Mouse (Mus musculus): ENCODE results near the gene Vti1a. TPM values are rescaled to one million over a fixed set of nuclear protein-coding genes. Genes with fewer than 3 reads are reported as not detected.

The Vti1a gene
- polyA plus RNA-seq, 1 experiment from 2014 or later: 31.6 TPM

GRCm38 (mm10) chr19:55564104-55564938 is 248.2 kb downstream of the Vti1a start:
- Histone ChIP-seq H3K4me3 (no peak overlapping the region), H3K27ac (peak overlapping the region; percentile 60; the same call in 1 of the 2 replicates), H3K4me2 (no peak overlapping the region), H3K4me1 (peaks cover 59% of the 10 kb centered on the region), H3K36me3 (no peaks in the 10 kb centered on the region), H3K27me3 (peaks cover 8% of the 10 kb centered on the region; the same call in 1 of the 2 replicates), H3K9me3 (no peaks in the 10 kb centered on the region), H3K9ac (no peak overlapping the region)
- 74% methylated on average over 13 of the region's 13 CpGs for WGBS
- no peak for ATAC-seq (ENCODE audit: insufficient number of reproducible peaks, insufficient read depth, low FRiP score, low TSS enrichment, low read depth)

GRCm38 (mm10) chr19:55565111-55565510 is 249.0 kb downstream of the Vti1a start:
- ATAC-seq (ENCODE audit: insufficient number of reproducible peaks, insufficient read depth, low FRiP score, low TSS enrichment, low read depth): no peak
- no peak overlapping the region for H3K4me2 ChIP-seq
- H3K9ac ChIP-seq: no peak overlapping the region
- no peak overlapping the region for H3K27ac ChIP-seq
- H3K27me3 ChIP-seq: peaks cover 8% of the 10 kb centered on the region; the same call in 1 of the 2 replicates
- no peaks in the 10 kb centered on the region for H3K36me3 ChIP-seq
- no peaks in the 10 kb centered on the region for H3K9me3 ChIP-seq
- WGBS: 92% methylated on average over 11 of the region's 11 CpGs
- no peak overlapping the region for H3K4me3 ChIP-seq
- H3K4me1 ChIP-seq: peaks cover 53% of the 10 kb centered on the region

GRCm38 (mm10) chr19:55565523-55566369 is 249.7 kb downstream of the Vti1a start:
- ATAC-seq (ENCODE audit: insufficient number of reproducible peaks, insufficient read depth, low FRiP score, low TSS enrichment, low read depth): no peak
- Histone ChIP-seq H3K4me1 (peaks cover 48% of the 10 kb centered on the region), H3K36me3 (no peaks in the 10 kb centered on the region), H3K4me2 (no peak overlapping the region), H3K4me3 (no peak overlapping the region), H3K27me3 (peaks cover 8% of the 10 kb centered on the region; the same call in 1 of the 2 replicates), H3K9ac (no peak overlapping the region), H3K27ac (no peak overlapping the region), H3K9me3 (no peaks in the 10 kb centered on the region)
- WGBS: 44% methylated on average over 6 of the region's 6 CpGs

GRCm38 (mm10) chr19:55569114-55569513 is 253.0 kb downstream of the Vti1a start:
- 79% methylated on average over 7 of the region's 7 CpGs for WGBS
- H3K4me3 ChIP-seq: no peak overlapping the region

GRCm38 (mm10) chr19:55569894-55570293 is 253.8 kb downstream of the Vti1a start:
- Histone ChIP-seq H3K27ac (no peak overlapping the region), H3K36me3 (no peaks in the 10 kb centered on the region), H3K4me2 (no peak overlapping the region), H3K9ac (no peak overlapping the region), H3K27me3 (0 out of 2 replicates have a peak, but pooled peaks cover 3% of the 10 kb centered on the region), H3K4me3 (no peak overlapping the region), H3K9me3 (no peaks in the 10 kb centered on the region), H3K4me1 (peaks cover 37% of the 10 kb centered on the region)
- 87% methylated on average over 12 of the region's 12 CpGs for WGBS
- ATAC-seq (ENCODE audit: insufficient number of reproducible peaks, insufficient read depth, low FRiP score, low TSS enrichment, low read depth): no peak

More at GRCm38 (mm10) chr19:55569114-55569513, 253.0 kb downstream of the Vti1a start:
- H3K4me2 ChIP-seq: no peak overlapping the region
- no peaks in the 10 kb centered on the region for H3K9me3 ChIP-seq
- H3K9ac ChIP-seq: no peak overlapping the region
- no peaks in the 10 kb centered on the region for H3K36me3 ChIP-seq
- H3K27me3 ChIP-seq: 0 out of 2 replicates have a peak, but pooled peaks cover 3% of the 10 kb centered on the region
- ATAC-seq (ENCODE audit: insufficient number of reproducible peaks, insufficient read depth, low FRiP score, low TSS enrichment, low read depth): no peak
- no peak overlapping the region for H3K27ac ChIP-seq
- peaks cover 41% of the 10 kb centered on the region for H3K4me1 ChIP-seq

- H3K9me3 ChIP-seq: no peaks in the 10 kb centered on the region
- H3K27me3 ChIP-seq: no peaks in the 10 kb centered on the region
- no peak for ATAC-seq (ENCODE audit: insufficient number of reproducible peaks, insufficient read depth, low FRiP score, low TSS enrichment, low read depth)
- H3K9ac ChIP-seq: 0 out of 2 replicates have a peak overlapping the region, but pooled peaks have one; percentile 6
- H3K27ac ChIP-seq: no peak overlapping the region
- no peak overlapping the region for H3K4me3 ChIP-seq
- no peak overlapping the region for H3K4me2 ChIP-seq
- H3K36me3 ChIP-seq: no peaks in the 10 kb centered on the region
- peaks cover 37% of the 10 kb centered on the region for H3K4me1 ChIP-seq
- WGBS: 88% methylated on average over 9 of the region's 9 CpGs
Measured at GRCm38 (mm10) chr19:55570520-55571296, 254.6 kb downstream of the Vti1a start.

GRCm38 (mm10) chr19:55571486-55571885 is 255.4 kb downstream of the Vti1a start:
- peak overlapping the region; percentile 44 for H3K27ac ChIP-seq
- peaks cover 37% of the 10 kb centered on the region for H3K4me1 ChIP-seq
- H3K9ac ChIP-seq: no peak overlapping the region
- no peak overlapping the region for H3K4me3 ChIP-seq
- H3K36me3 ChIP-seq: no peaks in the 10 kb centered on the region
- no peak overlapping the region for H3K4me2 ChIP-seq
- H3K9me3 ChIP-seq: no peaks in the 10 kb centered on the region
- WGBS: 78% methylated on average over 8 of the region's 8 CpGs
- no peak for ATAC-seq (ENCODE audit: insufficient number of reproducible peaks, insufficient read depth, low FRiP score, low TSS enrichment, low read depth)
- H3K27me3 ChIP-seq: no peaks in the 10 kb centered on the region

- 0 out of 2 replicates have a peak overlapping the region, but pooled peaks have one; percentile 27 for H3K9ac ChIP-seq
- H3K4me2 ChIP-seq: no peak overlapping the region
- H3K27me3 ChIP-seq: peaks cover 4% of the 10 kb centered on the region
- peaks cover 46% of the 10 kb centered on the region for H3K4me1 ChIP-seq
- H3K36me3 ChIP-seq: no peaks in the 10 kb centered on the region
- no peak for ATAC-seq (ENCODE audit: insufficient number of reproducible peaks, insufficient read depth, low FRiP score, low TSS enrichment, low read depth)
- peak overlapping the region; percentile 78 for H3K27ac ChIP-seq
- no peaks in the 10 kb centered on the region for H3K9me3 ChIP-seq
- no peak overlapping the region for H3K4me3 ChIP-seq
- 69% methylated on average over 25 of the region's 25 CpGs for WGBS
Measured at GRCm38 (mm10) chr19:55577306-55578042, 261.4 kb downstream of the Vti1a start.

- H3K4me3 ChIP-seq: no peak overlapping the region
- ATAC-seq (ENCODE audit: insufficient number of reproducible peaks, insufficient read depth, low FRiP score, low TSS enrichment, low read depth): peak; percentile 62; the same call in 1 of the 2 replicates
- H3K4me2 ChIP-seq: no peak overlapping the region
- WGBS: 39% methylated on average over 17 of the region's 17 CpGs
- no peak overlapping the region for H3K9ac ChIP-seq
- peaks cover 4% of the 10 kb centered on the region for H3K27me3 ChIP-seq
- H3K9me3 ChIP-seq: no peaks in the 10 kb centered on the region
- H3K36me3 ChIP-seq: no peaks in the 10 kb centered on the region
- H3K4me1 ChIP-seq: peaks cover 43% of the 10 kb centered on the region
- peak overlapping the region; percentile 78 for H3K27ac ChIP-seq
Measured at GRCm38 (mm10) chr19:55578094-55579085, 262.3 kb downstream of the Vti1a start.

GRCm38 (mm10) chr19:55579310-55579709 is 263.2 kb downstream of the Vti1a start:
- Histone ChIP-seq H3K4me2 (no peak overlapping the region), H3K4me3 (no peak overlapping the region), H3K27ac (no peak overlapping the region), H3K9me3 (no peaks in the 10 kb centered on the region), H3K9ac (no peak overlapping the region), H3K27me3 (peaks cover 10% of the 10 kb centered on the region), H3K4me1 (peaks cover 44% of the 10 kb centered on the region), H3K36me3 (no peaks in the 10 kb centered on the region)
- 82% methylated on average over 4 of the region's 4 CpGs for WGBS
- no peak for ATAC-seq (ENCODE audit: insufficient number of reproducible peaks, insufficient read depth, low FRiP score, low TSS enrichment, low read depth)
